Mouse (Mus musculus) heart, postnatal 0 days (tissue): Measurements from ENCODE around the gene Pcx. TPM values are rescaled to one million over a fixed set of nuclear protein-coding genes. Genes with fewer than 3 reads are reported as not detected.

Experiments
- ATAC-seq: fragments of 200-750 bp; cut with Nextera tagmentation; 2 replicates; pipeline ENCODE4 v1.8.0; 2017; ENCODE audit warnings: low read depth, moderate number of reproducible peaks, moderate library complexity; ENCODE audit not compliant: insufficient read depth
- DNase-seq: peaks from one replicate; pipeline ENCODE4 v3.0.0-alpha.2; 2016; ENCODE audit warnings: low spot score
- H3K27ac ChIP-seq: fragments of 300-500 bp; sonication (generic); 2 replicates; pipeline ENCODE4 v1.5.1; 2014; ENCODE audit warnings: low read depth, mild to moderate bottlenecking
- H3K27me3 ChIP-seq: fragments of 300-500 bp; sonication (generic); 2 replicates; pipeline ENCODE4 v1.6.1; 2014; ENCODE audit warnings: low read length, mixed read lengths; ENCODE audit not compliant: control insufficient read depth, insufficient read depth
- H3K36me3 ChIP-seq: fragments of 300-500 bp; sonication (generic); replicated peaks from 2 replicates; pipeline ENCODE4 v1.6.1; 2014; ENCODE audit warnings: low read length, mixed read lengths; ENCODE audit not compliant: control insufficient read depth, insufficient read depth
- H3K4me1 ChIP-seq: fragments of 300-500 bp; sonication (generic); 2 replicates; pipeline ENCODE4 v1.6.1; 2014; ENCODE audit warnings: antibody characterized with exemption; ENCODE audit not compliant: control insufficient read depth, insufficient read depth
- H3K4me2 ChIP-seq: fragments of 300-500 bp; sonication (generic); 2 replicates; pipeline ENCODE4 v1.6.1; 2014; ENCODE audit warnings: low read depth, mild to moderate bottlenecking, low read length, moderate library complexity
- H3K4me3 ChIP-seq: fragments of 300-500 bp; sonication (generic); 2 replicates; pipeline ENCODE4 v1.5.1; 2014; ENCODE audit warnings: low read depth, low read length
- H3K9ac ChIP-seq: fragments of 300-500 bp; sonication (generic); replicated peaks from 2 replicates; pipeline ENCODE4 v1.6.1; 2014; ENCODE audit warnings: low read depth, low read length, mixed read lengths
- H3K9me3 ChIP-seq: fragments of 300-500 bp; sonication (generic); replicated peaks from 2 replicates; pipeline ENCODE4 v1.6.1; 2016; ENCODE audit warnings: low read length; ENCODE audit not compliant: control insufficient read depth
- CTCF ChIP-seq: IDR thresholded peaks from 2 replicates; pipeline ENCODE4 v1.5.1; 2016; ENCODE audit warnings: antibody characterized with exemption, control low read depth, low read depth
- EP300 ChIP-seq: IDR thresholded peaks from 2 replicates; pipeline ENCODE4 v1.6.1; 2016; ENCODE audit warnings: antibody characterized with exemption, low read depth
- WGBS: fragments of 180-500 bp; shearing (Covaris S2); extraction: QIAGEN DNeasy Blood & Tissue Kit; methylation state at CpG from one replicate; pipeline ENCODE4 v1.1.7; 2014; 5-methylcytosine and 5-hydroxymethylcytosine counted together
- polyA plus RNA-seq: library from polyadenylated mRNA; unstranded; fragments of >200 nt; fragmentation: Nextera tagmentation; extraction: Ambion mirVana; gene quantifications from 2 replicates; pipeline ENCODE4 v1.2.1, GENCODE M21; 2015
- total RNA-seq: library from RNA; depleted of rRNA; stranded (reverse); fragments of >200 nt; gene quantifications from 2 replicates; pipeline ENCODE4 v1.2.3, GENCODE M21; 2014; ENCODE audit warnings: low replicate concordance

The Pcx gene
- total and polyA plus RNA-seq, 2 experiments from 2014 or later = 5.2 to 13.8 TPM

- Histone ChIP-seq H3K4me3 (no peak overlapping the region), H3K9me3 (no peaks in the 10 kb centered on the region), H3K9ac (no peak overlapping the region), H3K4me1 (no peaks in the 10 kb centered on the region), H3K27ac (no peak overlapping the region), H3K4me2 (no peak overlapping the region), H3K36me3 (no peaks in the 10 kb centered on the region), H3K27me3 (no peaks in the 10 kb centered on the region)
- DNase-seq (no peak), ATAC-seq (no peak)
- 73% methylated on average over 1 of the region's 1 CpGs for WGBS
- TF ChIP-seq EP300 (no peak), CTCF (peak; percentile 51)
Observed at GRCm38 (mm10) chr19:4589081-4589480, 78.8 kb downstream of the Pcx start.

GRCm38 (mm10) chr19:4590025-4590424 lies 79.8 kb downstream of the Pcx start:
- H3K4me1 ChIP-seq = no peaks in the 10 kb centered on the region
- H3K9ac ChIP-seq = no peak overlapping the region
- no peak overlapping the region for H3K4me3 ChIP-seq
- DNase-seq = no peak
- 81% methylated on average over 3 of the region's 3 CpGs for WGBS
- ATAC-seq = no peak
- H3K27me3 ChIP-seq = no peaks in the 10 kb centered on the region
- H3K9me3 ChIP-seq = no peaks in the 10 kb centered on the region
- TF ChIP-seq EP300 (no peak), CTCF (no peak)
- no peak overlapping the region for H3K4me2 ChIP-seq
- no peak overlapping the region for H3K27ac ChIP-seq
- H3K36me3 ChIP-seq = no peaks in the 10 kb centered on the region

DNA sequence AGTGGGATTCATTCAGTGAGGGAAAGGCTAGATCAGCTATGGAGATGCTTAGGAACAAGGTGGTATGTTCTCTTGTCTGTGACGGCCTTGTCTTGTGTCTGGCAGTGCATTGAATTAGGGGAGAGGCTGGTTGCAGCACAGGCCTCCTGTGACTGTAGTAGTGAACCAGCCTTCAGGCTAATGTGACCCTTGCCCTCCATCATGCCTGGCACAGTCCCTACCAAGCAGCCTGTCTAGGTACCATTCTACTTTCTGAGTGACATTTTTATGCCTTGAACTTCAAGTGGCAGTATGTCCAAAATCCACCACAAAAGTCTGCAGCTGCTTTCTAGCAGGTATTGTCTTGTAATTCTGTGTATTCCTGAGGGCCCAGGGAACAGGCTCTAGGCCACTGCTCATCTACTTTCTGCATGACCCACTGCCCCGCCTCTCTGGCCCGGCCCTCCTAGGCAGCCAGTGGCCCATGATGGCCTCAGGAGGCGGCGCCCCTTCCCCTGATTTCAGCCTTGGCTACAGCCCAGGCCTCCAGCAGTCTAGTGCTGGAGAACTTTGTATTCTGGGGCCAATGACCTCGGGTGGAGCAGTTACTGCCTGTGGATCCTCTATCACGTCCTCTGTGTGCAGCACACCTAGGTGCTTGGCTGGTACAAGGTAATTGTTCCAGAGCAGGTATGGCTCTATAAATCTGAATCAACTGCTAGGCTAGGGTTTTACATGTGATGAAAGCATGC lies 83.7 kb downstream of the Pcx start:
- Histone ChIP-seq H3K27ac (no peak overlapping the region), H3K9ac (no peak overlapping the region), H3K9me3 (no peaks in the 10 kb centered on the region), H3K4me1 (no peaks in the 10 kb centered on the region), H3K4me3 (no peak overlapping the region), H3K27me3 (no peaks in the 10 kb centered on the region), H3K36me3 (no peaks in the 10 kb centered on the region), H3K4me2 (no peak overlapping the region)
- DNase-seq = no peak
- WGBS = 61% methylated on average over 7 of the region's 7 CpGs
- no peak for ATAC-seq
- TF ChIP-seq CTCF = no peak
- no peak for TF ChIP-seq EP300

GRCm38 (mm10) chr19:4596071-4596470 lies 85.8 kb downstream of the Pcx start:
- H3K36me3 ChIP-seq = no peaks in the 10 kb centered on the region
- DNase-seq (no peak), ATAC-seq (no peak)
- H3K4me2 ChIP-seq = no peak overlapping the region
- TF ChIP-seq EP300 (no peak), CTCF (no peak)
- no peaks in the 10 kb centered on the region for H3K4me1 ChIP-seq
- no peak overlapping the region for H3K4me3 ChIP-seq
- H3K9ac ChIP-seq = no peak overlapping the region
- H3K27ac ChIP-seq = no peak overlapping the region
- no peaks in the 10 kb centered on the region for H3K9me3 ChIP-seq
- WGBS = 60% methylated on average over 2 of the region's 2 CpGs
- H3K27me3 ChIP-seq = no peaks in the 10 kb centered on the region

DNA sequence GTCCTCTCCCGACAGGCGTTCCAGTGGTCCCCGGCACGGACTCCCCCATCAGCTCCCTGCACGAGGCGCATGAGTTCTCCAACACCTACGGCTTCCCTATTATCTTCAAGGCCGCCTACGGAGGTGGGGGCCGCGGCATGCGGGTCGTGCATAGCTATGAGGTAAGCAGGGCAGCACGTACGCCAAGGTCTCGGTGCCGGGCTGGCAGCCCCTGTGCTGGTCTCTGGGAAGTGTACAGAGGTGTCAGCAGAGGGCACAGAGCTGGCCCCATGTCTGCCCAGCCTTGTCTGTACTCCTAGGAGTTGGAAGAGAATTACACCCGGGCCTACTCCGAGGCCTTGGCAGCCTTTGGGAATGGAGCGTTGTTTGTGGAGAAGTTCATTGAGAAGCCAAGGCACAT lies 92.2 kb downstream of the Pcx start:
- ATAC-seq = no peak
- no peak for DNase-seq
- no peak overlapping the region for H3K27ac ChIP-seq
- H3K36me3 ChIP-seq = no peaks in the 10 kb centered on the region
- H3K9ac ChIP-seq = no peak overlapping the region
- H3K9me3 ChIP-seq = no peaks in the 10 kb centered on the region
- H3K4me2 ChIP-seq = no peak overlapping the region
- H3K4me1 ChIP-seq = no peaks in the 10 kb centered on the region
- H3K27me3 ChIP-seq = no peaks in the 10 kb centered on the region
- 80% methylated on average over 20 of the region's 20 CpGs for WGBS
- TF ChIP-seq CTCF = no peak
- no peak for TF ChIP-seq EP300
- no peak overlapping the region for H3K4me3 ChIP-seq
